Mouse (Mus musculus): ENCODE results near the gene Rgs6.

Gene Rgs6

GRCm38 (mm10) chr12:82754501-82754900 is 166.4 kb downstream of the Rgs6 start:
- no peak for DNase-seq (ENCODE audit: low read depth, low spot score)

GRCm38 (mm10) chr12:82756756-82757155 is 168.7 kb downstream of the Rgs6 start:
- DNase-seq (ENCODE audit: low read depth, low spot score), result no peak

DNA sequence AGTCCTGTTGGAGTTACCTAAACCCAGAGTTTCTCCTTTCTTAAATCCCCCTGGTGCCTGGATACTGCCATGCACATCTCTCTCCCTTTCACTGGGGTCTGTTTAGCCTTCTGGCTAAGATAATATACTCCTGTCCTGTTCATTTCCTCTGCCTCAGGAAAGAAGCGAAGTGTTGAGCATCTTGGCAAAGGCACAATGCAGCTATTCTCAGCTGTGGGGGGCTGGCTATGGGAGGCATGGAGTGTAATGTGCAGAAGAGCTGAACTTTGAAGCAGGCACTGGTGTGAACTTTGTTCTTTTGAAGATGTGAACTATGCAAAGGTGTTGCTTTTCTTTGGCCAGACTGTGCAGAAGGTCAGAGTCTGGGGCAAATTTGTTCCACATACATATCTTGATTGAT is 169.3 kb downstream of the Rgs6 start:
- no peak for DNase-seq (ENCODE audit: low read depth, low spot score)

- DNase-seq (ENCODE audit: low read depth, low spot score), result no peak
These were observed 174.0 kb downstream of the Rgs6 start for GRCm38 (mm10) chr12:82762046-82762445.

GRCm38 (mm10) chr12:82768726-82769125 is 180.6 kb downstream of the Rgs6 start:
- no peak for DNase-seq (ENCODE audit: low read depth, low spot score)

GRCm38 (mm10) chr12:82772215-82772614 is 184.1 kb downstream of the Rgs6 start:
- DNase-seq (ENCODE audit: low read depth, low spot score), result no peak

GRCm38 (mm10) chr12:82774576-82774975 is 186.5 kb downstream of the Rgs6 start:
- DNase-seq (ENCODE audit: low read depth, low spot score), result no peak

DNA sequence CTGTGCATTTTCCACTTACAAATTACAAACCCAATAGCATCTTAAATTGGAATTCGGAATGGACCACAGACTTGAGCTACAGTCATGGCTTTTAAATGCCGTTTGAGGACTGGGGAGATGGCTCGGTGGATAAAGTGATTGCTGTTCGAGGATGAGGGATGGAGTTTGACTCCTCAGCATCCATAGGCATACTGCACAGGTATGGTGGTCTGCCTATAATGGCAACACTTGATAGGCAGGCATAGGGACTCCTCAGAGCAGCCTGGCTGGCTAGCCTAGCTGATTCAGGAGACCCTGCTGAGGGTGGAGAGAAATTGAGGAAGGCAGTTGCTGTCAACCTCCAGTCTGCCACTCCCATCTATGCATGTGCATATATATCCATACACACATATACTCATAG is 188.6 kb downstream of the Rgs6 start:
- DNase-seq (ENCODE audit: low read depth, low spot score), result no peak

DNA sequence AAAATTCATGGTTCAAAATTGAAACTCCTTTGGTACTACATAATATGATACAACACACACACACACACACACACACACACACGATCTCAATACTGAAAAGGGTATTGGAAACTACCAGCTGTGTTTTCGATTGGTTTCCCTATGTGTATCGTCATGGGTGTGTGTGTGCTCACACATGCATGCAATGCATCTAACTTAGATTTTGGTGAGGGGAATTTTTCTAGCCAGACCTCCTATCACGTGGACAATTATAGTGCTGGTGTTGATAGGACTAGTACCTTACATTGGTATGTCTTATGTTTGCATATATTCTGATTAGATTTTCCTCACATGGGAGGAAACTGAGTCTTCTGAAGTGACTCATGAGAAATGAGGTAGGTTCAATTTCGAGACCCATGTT is 192.8 kb downstream of the Rgs6 start:
- DNase-seq (ENCODE audit: low read depth, low spot score), result no peak

DNA sequence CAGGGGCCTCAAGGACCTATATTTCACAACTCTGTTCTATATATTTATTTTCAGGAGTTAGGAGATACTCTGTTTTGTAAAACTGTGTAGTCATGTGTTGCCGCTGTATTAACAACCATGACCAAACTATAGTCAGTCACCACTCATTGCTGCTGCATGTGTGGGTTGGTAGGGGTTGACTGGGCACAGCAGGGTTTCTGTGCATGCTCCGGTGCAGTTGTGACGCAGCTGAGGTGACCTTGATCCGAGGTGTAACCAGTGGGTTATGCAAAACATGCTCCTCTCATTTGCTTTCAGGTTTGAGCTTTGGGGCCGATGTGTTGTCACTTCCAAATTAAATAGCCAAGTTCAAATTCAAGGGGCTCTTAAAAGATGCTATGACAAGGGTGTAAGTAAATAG is 193.3 kb downstream of the Rgs6 start:
- DNase-seq (ENCODE audit: low read depth, low spot score), result no peak

GRCm38 (mm10) chr12:82792122-82792521 is 204.0 kb downstream of the Rgs6 start:
- DNase-seq (ENCODE audit: low read depth, low spot score), result no peak

GRCm38 (mm10) chr12:82799892-82800291 is 211.8 kb downstream of the Rgs6 start:
- no peak for DNase-seq (ENCODE audit: low read depth, low spot score)

DNA sequence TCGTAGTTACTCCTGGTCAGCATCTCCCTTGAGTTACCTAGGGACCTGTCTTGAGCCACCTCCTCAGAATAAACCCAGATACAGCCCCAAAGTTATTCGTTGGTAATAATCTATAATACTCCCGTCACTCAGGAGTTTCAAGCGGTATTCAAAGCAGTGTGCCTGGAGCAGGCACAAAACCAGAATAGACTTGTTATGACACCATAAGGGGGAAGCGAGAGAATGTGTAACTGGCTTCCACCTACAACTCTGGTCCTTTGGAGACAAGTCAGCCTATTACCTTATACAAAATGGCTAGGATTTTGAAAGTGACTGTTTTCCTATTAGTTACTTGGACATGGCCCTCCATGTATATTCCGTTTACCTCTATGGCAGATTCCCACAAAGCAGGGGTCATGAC is 213.6 kb downstream of the Rgs6 start:
- no peak for DNase-seq (ENCODE audit: low read depth, low spot score)

GRCm38 (mm10) chr12:82802711-82803110 is 214.6 kb downstream of the Rgs6 start:
- DNase-seq (ENCODE audit: low read depth, low spot score), result no peak

GRCm38 (mm10) chr12:82805167-82805566 is 217.1 kb downstream of the Rgs6 start:
- DNase-seq (ENCODE audit: low read depth, low spot score), result no peak

DNA sequence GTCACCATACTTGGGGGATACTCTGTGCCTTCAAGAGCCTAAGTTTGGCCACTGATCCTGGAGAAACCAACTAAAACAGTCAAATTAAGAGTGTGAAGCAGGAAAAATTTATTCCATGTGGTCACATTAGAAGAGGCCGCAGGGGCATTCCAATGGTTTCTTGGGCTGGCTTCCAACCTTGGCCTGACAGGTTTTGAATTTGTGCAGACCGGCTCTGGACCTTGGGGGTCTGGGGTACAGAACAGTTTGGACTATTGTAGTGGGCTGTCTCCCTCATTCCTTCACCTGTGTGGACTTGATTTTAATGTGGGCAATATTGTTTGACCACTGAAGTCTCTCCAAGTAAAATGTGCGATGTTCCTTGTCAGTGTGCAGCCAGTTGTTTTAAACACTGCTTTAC is 222.5 kb downstream of the Rgs6 start:
- DNase-seq (ENCODE audit: low read depth, low spot score), result no peak

GRCm38 (mm10) chr12:82815982-82816381 is 227.9 kb downstream of the Rgs6 start:
- DNase-seq (ENCODE audit: low read depth, low spot score), result no peak

DNA sequence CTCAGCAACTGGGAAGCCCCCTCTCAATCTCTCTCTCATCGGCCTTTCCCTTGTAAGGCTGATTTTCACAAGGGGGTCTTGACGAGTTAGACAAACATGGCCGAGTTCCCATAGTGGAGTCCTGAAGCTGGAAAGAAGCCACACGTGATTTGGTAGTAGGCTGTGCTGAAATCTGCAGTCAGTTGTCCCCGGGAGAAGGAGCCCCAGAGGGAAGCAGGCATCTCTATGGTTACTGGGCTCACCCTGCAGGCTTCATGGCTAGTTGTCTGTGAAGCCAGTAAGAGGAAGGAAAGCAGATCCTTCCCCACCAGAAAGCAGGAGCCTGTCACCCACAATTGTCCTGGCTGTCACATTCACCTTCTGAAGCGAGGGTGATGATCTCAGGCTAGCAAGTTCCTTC is 231.2 kb downstream of the Rgs6 start:
- DNase-seq (ENCODE audit: low read depth, low spot score), result no peak

DNA sequence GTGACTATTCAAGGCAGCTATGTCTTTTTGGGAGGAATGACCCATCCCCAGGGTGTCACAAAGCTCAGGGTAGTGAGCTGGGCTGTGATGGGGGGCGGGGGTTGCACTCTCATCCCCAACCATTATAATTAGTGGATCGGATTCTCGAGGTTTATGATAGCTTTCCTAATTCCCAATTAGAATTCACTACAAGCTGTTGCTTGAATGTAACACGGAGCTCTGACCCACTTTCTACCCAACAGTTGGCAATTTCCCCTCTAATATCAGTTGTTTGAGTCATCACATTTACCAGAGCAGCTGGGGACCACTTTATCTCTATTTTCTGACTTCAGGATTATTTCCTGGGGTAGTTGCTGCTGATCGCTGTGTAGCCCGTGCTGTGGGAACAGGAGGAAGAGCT is 231.9 kb downstream of the Rgs6 start:
- no peak for DNase-seq (ENCODE audit: low read depth, low spot score)

GRCm38 (mm10) chr12:82822821-82823620 is 234.9 kb downstream of the Rgs6 start:
- no peak for DNase-seq (ENCODE audit: low read depth, low spot score)

GRCm38 (mm10) chr12:82830333-82830732 is 242.2 kb downstream of the Rgs6 start:
- DNase-seq (ENCODE audit: low read depth, low spot score), result no peak

DNA sequence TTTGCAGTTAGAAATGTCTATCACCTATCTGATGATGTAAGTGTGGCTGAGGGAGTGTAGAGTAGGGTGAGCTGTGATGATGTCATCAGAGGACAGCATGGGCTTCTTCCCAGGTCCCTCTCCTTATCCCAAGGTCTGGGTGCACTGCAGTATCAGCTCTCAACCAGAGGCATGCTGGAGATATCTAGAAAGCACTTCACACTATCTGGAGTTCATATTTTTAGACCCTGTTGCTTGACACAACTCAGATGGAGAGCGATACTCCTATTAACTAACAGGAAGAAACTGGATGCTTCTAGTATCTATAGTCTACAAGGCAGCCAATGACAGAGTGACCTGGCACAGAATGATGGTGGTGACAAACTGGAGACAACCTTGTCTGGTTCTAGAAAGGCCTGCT is 250.5 kb downstream of the Rgs6 start:
- DNase-seq (ENCODE audit: low read depth, low spot score), result no peak

DNA sequence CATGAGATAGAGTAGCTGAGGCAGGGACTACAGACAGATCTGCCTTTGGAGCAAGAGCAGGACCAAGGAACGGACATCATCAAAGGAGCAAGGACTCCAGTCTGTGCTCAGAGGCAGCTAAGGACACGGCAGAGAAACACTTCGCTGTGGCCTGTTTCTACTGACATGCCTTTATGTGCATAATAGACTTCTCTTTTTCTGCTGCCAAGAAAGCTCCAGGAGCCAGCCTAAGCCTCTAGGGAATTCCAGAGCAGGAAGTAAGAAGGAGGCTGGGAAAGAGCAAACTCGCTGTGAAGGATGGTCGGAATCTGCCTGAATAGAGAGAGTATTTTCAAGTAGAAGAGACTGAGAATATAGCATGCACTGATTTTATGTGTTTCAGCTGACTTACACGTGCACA is 253.5 kb downstream of the Rgs6 start:
- DNase-seq (ENCODE audit: low read depth, low spot score), result no peak

DNA sequence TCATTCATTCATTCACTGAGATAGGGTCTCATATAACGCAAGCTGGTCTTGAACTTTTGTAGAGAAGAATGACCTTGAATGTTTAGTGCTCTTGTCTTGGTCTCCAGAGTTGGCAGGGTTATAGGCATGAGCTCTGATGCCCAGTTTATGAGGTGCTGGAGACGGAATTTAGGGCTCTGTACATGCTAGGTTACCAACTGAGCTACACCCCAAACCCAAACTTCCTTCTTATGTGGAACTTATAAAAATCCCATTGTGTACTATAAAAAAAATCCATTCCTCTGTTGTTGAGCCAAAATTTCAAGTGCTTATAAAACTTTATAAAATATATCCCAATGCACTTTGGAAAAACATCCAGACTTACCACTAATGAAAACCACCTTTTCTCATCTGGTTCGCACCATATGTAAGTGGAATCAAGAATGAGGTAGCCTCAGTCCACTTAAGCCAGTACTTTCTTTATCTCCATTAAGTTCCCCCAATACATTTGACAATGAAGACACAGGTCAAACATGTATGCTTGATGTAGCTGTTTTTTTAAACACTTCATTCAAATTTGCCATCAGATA is 260.3 kb downstream of the Rgs6 start:
- DNase-seq (ENCODE audit: low read depth, low spot score), result no peak

Measured in ES-CJ7 (cell line).